Mouse (Mus musculus) olfactory bulb, adult 2 months (tissue): ENCODE results near the gene Gm49387. TPM values are rescaled to one million over a fixed set of nuclear protein-coding genes. Genes with fewer than 3 reads are reported as not detected.

Source experiments
- H3K27ac ChIP-seq: fragments of 200-500 bp; 2 replicates; pipeline ENCODE4 v1.5.1; 2012; ENCODE audit warnings: low read depth, low read length; ENCODE audit not compliant: insufficient read depth
- H3K4me1 ChIP-seq: fragments of 200-500 bp; 2 replicates; pipeline ENCODE4 v1.6.1; 2012; ENCODE audit warnings: low read length; ENCODE audit not compliant: control insufficient read depth, insufficient read depth
- H3K4me3 ChIP-seq: fragments of 200-500 bp; 2 replicates; pipeline ENCODE4 v1.5.1; 2012; ENCODE audit warnings: mild to moderate bottlenecking, low read depth, low read length, moderate library complexity; ENCODE audit not compliant: insufficient read depth
- CTCF ChIP-seq: fragments of 200-500 bp; IDR thresholded peaks from 2 replicates; pipeline ENCODE4 v1.5.1; 2012; ENCODE audit warnings: low read depth, mild to moderate bottlenecking, low read length, moderate library complexity; ENCODE audit not compliant: insufficient read depth
- POLR2A ChIP-seq: fragments of 200-500 bp; IDR thresholded peaks from 2 replicates; pipeline ENCODE4 v1.6.1; 2012; ENCODE audit warnings: mild to moderate bottlenecking, low read depth, low read length, moderate library complexity; ENCODE audit not compliant: insufficient read depth
- WGBS: fragments of 180-500 bp; shearing (Covaris S2); methylation state at CpG from one replicate; pipeline ENCODE4 v1.1.7; 2018; 5-methylcytosine and 5-hydroxymethylcytosine counted together
- polyA plus RNA-seq: library from polyadenylated mRNA; stranded (reverse); fragments of >200 nt; gene quantifications from 2 replicates; pipeline ENCODE4 v1.2.4, GENCODE M21; 2012; ENCODE audit warnings: low replicate concordance; ENCODE audit not compliant: missing spikeins, insufficient read depth, insufficient read length

The Gm49387 gene
- polyA plus RNA-seq, 1 experiment: not detected

DNA sequence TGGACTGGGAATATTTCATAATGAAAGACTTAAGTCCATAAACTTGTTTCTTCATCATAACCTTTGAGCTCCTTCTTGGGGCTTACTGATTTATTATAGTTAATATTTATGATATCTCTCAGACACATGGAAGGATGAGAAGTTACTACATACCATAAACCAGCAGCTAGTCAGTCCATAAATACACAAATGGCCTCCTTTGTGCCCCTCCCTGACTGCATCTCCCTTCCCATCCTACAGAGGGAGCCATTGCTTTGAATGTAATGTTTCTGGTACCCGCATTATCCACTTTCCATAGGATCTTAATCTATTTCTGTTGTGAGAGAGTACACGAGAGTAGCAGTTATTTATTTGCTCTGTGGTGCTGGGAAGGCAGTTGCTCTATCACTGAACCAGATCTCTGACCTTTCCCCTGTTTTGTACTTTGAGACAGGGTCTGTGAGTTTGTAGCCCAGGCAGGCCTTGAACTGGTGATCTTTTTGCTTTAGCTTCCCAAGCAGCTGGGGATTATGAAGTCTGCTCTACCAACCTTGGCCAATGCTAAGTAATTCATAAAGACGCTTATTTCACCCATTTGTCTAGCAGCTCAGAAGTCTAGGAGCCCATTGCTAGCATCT lies 4.4 kb upstream of the Gm49387 start:
- no peak overlapping the region for H3K27ac ChIP-seq
- 81% methylated on average over 3 of the region's 3 CpGs for WGBS
- TF ChIP-seq POLR2A: no peak
- no peak for TF ChIP-seq CTCF
- peaks cover 8% of the 10 kb centered on the region; the same call in 1 of the 2 replicates for H3K4me1 ChIP-seq
- H3K4me3 ChIP-seq: no peak overlapping the region

DNA sequence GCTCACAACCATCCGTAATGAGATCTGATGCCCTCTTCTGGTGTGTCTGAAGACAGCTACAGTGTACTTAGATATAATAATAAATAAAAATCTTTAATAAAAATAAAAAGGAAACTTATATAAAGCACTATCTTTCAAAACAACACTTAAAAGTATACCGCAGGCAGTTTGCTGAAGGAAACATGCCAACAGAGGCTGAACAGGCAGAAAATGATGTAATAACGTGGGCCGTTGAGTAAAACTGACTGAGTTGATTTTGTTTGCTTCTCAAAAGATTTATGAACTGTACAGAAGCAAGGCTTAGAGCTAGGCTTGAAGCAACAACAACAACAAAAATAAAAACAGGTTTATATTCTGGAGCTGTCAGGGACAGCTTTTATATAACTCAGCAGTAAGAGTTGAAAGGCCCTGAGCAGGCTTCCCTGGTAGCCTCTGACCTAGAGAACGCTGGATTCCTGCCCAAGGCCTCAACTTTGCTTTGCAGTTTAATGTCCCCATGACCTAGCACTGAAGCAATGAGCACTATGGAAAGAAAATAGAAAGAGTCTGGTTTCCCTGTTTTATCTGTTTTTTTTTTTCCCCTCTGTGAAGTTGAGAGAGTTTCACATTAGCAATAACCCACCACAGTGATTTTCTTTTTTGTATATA lies 3.6 kb upstream of the Gm49387 start:
- WGBS: 87% methylated on average over 5 of the region's 5 CpGs
- TF ChIP-seq CTCF (no peak), POLR2A (no peak)
- no peak overlapping the region for H3K4me3 ChIP-seq
- peaks cover 8% of the 10 kb centered on the region; the same call in 1 of the 2 replicates for H3K4me1 ChIP-seq
- no peak overlapping the region for H3K27ac ChIP-seq

GRCm38 (mm10) chr14:31641506-31642155 lies 953 bp upstream of the Gm49387 start:
- H3K4me1 ChIP-seq: peaks cover 5% of the 10 kb centered on the region; the same call in 1 of the 2 replicates
- no peak overlapping the region for H3K4me3 ChIP-seq
- no peak overlapping the region for H3K27ac ChIP-seq
- TF ChIP-seq CTCF: no peak
- no peak for TF ChIP-seq POLR2A
- WGBS: 60% methylated on average over 9 of the region's 9 CpGs

DNA sequence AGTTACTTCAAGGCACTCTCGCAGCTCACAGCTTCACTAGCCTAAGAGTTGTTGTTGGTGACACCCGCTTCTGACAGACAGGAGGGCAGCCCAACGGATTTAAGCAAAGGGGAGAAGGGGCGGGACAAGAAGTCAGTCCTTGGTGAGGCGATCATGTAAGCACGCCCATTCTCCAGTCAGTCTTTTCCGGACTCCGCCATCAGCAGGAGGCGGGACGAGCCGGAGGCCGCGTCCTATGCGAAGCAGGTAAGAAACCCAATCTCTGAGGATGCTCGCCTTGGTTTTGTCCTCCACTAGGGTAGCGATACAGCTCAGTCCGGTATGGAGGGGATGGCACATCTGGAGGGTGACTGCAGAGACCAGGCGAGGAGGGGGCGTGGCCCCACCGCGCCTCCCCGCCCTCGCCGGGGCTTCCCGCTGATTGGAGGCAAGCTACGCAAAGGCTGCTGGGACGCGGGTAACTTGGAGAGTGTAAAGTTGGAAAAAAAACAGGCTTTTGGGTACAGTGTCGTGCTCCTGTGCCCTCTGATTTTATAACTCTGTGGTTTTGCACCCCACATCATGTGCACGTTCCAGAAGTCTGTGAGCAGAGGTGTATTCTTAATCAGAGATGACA lies 320 bp upstream of the Gm49387 start, which contains the start of the genes Btd and Hacl1:
TSS of gene Btd (plus strand) at position 139 of the 616 bp plus-strand sequence.
TSS of gene Hacl1 (minus strand) at position 397 of the 616 bp plus-strand sequence.
- H3K4me3 ChIP-seq: peak within 1 kb of the TSS; percentile 83
- H3K4me1 ChIP-seq: peaks cover 5% of the 10 kb centered on the region; the same call in 1 of the 2 replicates
- TF ChIP-seq POLR2A (peak; percentile 40), CTCF (no peak)
- H3K27ac ChIP-seq: peak within 1 kb of the TSS; percentile 68; the same call in 1 of the 2 replicates
- under 1% methylated on average over 30 of the region's 30 CpGs for WGBS

DNA sequence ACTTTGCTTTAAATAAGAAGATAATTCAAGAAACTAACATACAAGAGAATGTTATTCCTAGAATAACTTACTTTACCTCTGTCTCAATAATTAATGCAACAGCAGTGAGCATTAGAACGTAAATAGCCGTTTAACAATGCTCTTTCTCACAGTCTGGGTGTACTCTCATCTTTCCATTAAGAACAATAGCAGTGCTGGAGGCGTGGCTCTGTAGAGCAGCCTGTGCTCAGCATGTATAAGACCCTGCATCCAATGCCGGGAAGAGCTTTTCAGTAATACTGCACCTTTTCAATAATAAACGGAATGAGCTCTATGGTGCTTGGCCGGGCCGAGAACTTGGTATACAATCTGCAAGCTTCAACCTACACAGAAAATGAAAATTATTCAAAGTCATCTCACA lies 10.0 kb downstream of the Gm49387 start:
- 29% methylated on average over 7 of the region's 7 CpGs for whole genome bisulfite sequencing

DNA sequence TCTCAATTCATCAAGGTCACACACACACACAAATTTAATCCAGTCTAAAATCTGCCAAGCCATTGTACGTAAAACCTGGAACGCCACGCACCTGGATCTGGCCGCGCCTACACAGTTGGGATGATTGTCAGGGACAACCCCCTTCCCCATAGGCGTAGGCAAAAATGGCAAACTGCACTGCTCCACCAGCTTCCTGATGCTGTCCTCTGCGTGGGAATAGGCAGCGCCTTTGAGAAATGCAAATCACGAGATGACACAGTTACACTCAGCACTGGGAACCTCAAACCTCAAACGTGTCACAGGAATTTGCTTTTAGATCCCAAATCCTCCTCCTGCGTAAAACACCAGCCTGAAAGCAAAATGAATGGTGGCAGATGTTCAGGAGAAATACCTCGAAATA lies 17.9 kb downstream of the Gm49387 start:
- Histone ChIP-seq H3K27ac (no peak overlapping the region), H3K4me3 (no peak overlapping the region), H3K4me1 (no peaks in the 10 kb centered on the region)
- no peak for TF ChIP-seq CTCF
- no peak for TF ChIP-seq POLR2A
- WGBS: 85% methylated on average over 12 of the region's 12 CpGs

More for the DNA sequence above, 10.0 kb downstream of the Gm49387 start:
- no peaks in the 10 kb centered on the region for H3K4me1 ChIP-seq
- no peak overlapping the region for H3K4me3 ChIP-seq
- TF ChIP-seq CTCF: no peak
- H3K27ac ChIP-seq: no peak overlapping the region

DNA sequence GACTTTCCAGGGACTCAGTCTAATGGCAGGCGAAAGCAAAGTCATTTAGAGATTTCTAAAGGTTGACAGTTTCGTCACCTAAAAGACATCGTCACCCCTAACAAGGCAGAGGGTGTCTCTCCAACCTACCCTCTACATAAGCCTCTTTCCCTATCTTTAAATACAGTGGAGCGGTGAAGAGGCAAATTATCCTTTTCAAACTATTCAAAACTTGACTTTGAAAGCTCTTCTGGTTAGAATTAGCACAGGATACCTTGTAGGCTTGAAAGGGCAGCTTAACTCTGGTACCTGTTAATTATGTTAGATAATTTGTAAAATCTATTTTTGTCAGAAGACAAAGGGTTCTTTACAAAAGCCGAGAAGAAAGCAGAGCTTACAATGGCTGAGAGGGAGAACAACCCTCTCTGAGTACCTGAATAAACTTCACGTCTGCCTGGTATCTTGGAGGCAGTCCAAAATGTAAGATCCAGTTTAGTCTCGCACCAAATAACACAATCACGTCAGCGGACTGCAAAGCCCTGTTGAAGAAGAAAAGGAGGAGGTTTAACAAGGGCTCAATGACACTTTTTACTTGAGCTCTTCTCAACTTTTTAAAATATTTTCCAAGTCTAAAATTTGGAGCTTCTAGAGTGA lies 20.0 kb downstream of the Gm49387 start:
- no peak for TF ChIP-seq CTCF
- no peak for TF ChIP-seq POLR2A
- 45% methylated on average over 9 of the region's 9 CpGs for WGBS
- no peak overlapping the region for H3K4me3 ChIP-seq
- no peaks in the 10 kb centered on the region for H3K4me1 ChIP-seq
- no peak overlapping the region for H3K27ac ChIP-seq

DNA sequence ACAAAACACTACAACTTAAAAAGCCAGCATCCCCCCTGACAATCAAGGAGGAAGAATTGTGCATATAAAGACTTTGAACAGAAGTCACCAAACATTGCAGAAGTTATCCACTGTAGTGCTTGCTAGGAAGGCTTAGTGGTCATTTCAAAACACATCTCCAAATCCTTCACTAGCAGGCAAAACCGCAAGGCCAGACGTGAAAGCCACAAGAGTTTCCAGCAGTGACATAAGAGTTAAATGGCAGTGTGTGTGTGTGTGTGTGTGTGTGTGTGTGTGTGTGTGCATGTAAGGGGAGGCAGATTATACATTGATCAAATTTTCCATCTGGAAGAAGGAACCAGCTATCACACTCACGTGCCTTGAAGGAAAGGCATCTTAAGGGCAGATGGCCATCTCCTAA lies 22.7 kb downstream of the Gm49387 start:
- WGBS: 92% methylated on average over 3 of the region's 3 CpGs
- no peak overlapping the region for H3K27ac ChIP-seq
- no peak overlapping the region for H3K4me3 ChIP-seq
- H3K4me1 ChIP-seq: no peaks in the 10 kb centered on the region
- no peak for TF ChIP-seq CTCF
- no peak for TF ChIP-seq POLR2A

GRCm38 (mm10) chr14:31617204-31617603 lies 23.5 kb downstream of the Gm49387 start:
- 92% methylated on average over 9 of the region's 9 CpGs for WGBS
- TF ChIP-seq POLR2A (no peak), CTCF (no peak)
- H3K4me3 ChIP-seq: no peak overlapping the region
- H3K27ac ChIP-seq: no peak overlapping the region
- H3K4me1 ChIP-seq: no peaks in the 10 kb centered on the region
